Mouse (Mus musculus) spleen, postnatal 0 days (tissue): ENCODE results near the gene Myh1. TPM values are rescaled to one million over a fixed set of nuclear protein-coding genes. Genes with fewer than 3 reads are reported as not detected.

Experiments
- polyA plus RNA-seq: library from polyadenylated mRNA; unstranded; fragments of >200 nt; fragmentation: Nextera tagmentation; extraction: Ambion mirVana; gene quantifications from 2 replicates; pipeline ENCODE4 v1.2.1, GENCODE M21; 2015

The Myh1 gene
- 1.4 and 1.5 TPM in 2 replicates for polyA plus RNA-seq

GRCm38 (mm10) chr11:67199752-67200151 is at the start of gene Myh1:
Gene Myh1 (plus strand): TSS chr11:67200052.

GRCm38 (mm10) chr11:67170727-67171126 is 29.1 kb upstream of the Myh1 start, which contains the start of gene Myh2:
Gene Myh2 (plus strand): TSS chr11:67171027.

GRCm38 (mm10) chr11:67237481-67238079 is 37.7 kb downstream of the Myh1 start, which contains the start of gene Myh4:
Gene Myh4 (plus strand): TSS chr11:67238029.

Other genes with a start within 250 kb of the Myh1 start
- not detected in 2 replicates for gene Tmem238l, start 243.4 kb upstream of the Myh1 start, polyA plus RNA-seq
- gene Tmem220, start 174.9 kb upstream of the Myh1 start, polyA plus RNA-seq, result 1.1 TPM in 2 replicates
- gene Adprm, start 147.5 kb upstream of the Myh1 start, polyA plus RNA-seq, result 17.1 and 22.7 TPM in 2 replicates
- gene Sco1, start 147.4 kb upstream of the Myh1 start, polyA plus RNA-seq, result 6.5 and 7.4 TPM in 2 replicates
- 0.10 TPM in 1 of 2 replicates, not detected in the other for gene Myh3, start 121.8 kb upstream of the Myh1 start, polyA plus RNA-seq
- 0.23 TPM in 2 replicates for gene Myh2, start 29.0 kb upstream of the Myh1 start, polyA plus RNA-seq
- not detected in 2 replicates for gene Myh4, start 38.0 kb downstream of the Myh1 start, polyA plus RNA-seq
- gene Myh8, start 77.1 kb downstream of the Myh1 start, polyA plus RNA-seq, result 3.1 and 3.2 TPM in 2 replicates
- not detected in 2 replicates for gene Myh13, start 121.6 kb downstream of the Myh1 start, polyA plus RNA-seq